Mouse (Mus musculus): ENCODE results near the gene Dyrk3. TPM values are rescaled to one million over a fixed set of nuclear protein-coding genes. Genes with fewer than 3 reads are reported as not detected.

The Dyrk3 gene
- total RNA-seq, 2 experiments from 2014 or later, result 3.6 to 5.8 TPM

- no peak for DNase-seq
These were observed 55.0 kb downstream of the Dyrk3 start for GRCm38 (mm10) chr1:131083122-131083521.

- DNase-seq, result no peak
These were observed 57.5 kb downstream of the Dyrk3 start for GRCm38 (mm10) chr1:131080686-131081085.

- no peak for DNase-seq
These were observed 58.4 kb downstream of the Dyrk3 start for GRCm38 (mm10) chr1:131079762-131080161.

GRCm38 (mm10) chr1:131078761-131079330 is 59.3 kb downstream of the Dyrk3 start:
- no peak for DNase-seq

Other genes starting within 250 kb of the Dyrk3 start
- not detected for gene Il20, start 226.9 kb downstream of the Dyrk3 start, total RNA-seq (2021)
- gene Il19, start 198.2 kb downstream of the Dyrk3 start, total RNA-seq (2021), result not detected
- not detected for gene Il10, start 118.5 kb downstream of the Dyrk3 start, total RNA-seq (2021)
- 100 to 1,000 TPM; 159 to 169 TPM for gene Mapkapk2, start 40.5 kb downstream of the Dyrk3 start, total RNA-seq (2021)
- 10 to 100 TPM; 40.3 to 50.5 TPM for gene Eif2d, start 14.8 kb upstream of the Dyrk3 start, total RNA-seq (2021)
- 10 to 100 TPM; 10.6 to 10.8 TPM for gene Rassf5, start 106.9 kb upstream of the Dyrk3 start, total RNA-seq (2021)
- 10 to 100 TPM in 1 of 2 experiments, 1 to 10 TPM in 1; 6.9 to 12.0 TPM for gene Ikbke, start 141.3 kb upstream of the Dyrk3 start, total RNA-seq (2021)

All from adrenal gland, postnatal 10 days (tissue).